In genomic region chr8:70466771-70467170, GRCm38 (mm10) we compare ENCODE assay signal across 11 mouse cellular contexts. TPM values are rescaled to one million over a fixed set of nuclear protein-coding genes. Genes with fewer than 3 reads are reported as not detected.
A peak's percentile ranks its signal among the peaks of the same experiment; 100 is the strongest.
DNase-seq lines count a peak whose midpoint lies in the region; ATAC-seq and TF ChIP-seq lines count a peak whose summit lies in the region.
"Had no signal": no experiment of that assay in that cellular context is flagged by ENCODE, and none has a peak within 500 bp of the region (broad histone marks: within the 10 kb centered on the region; RNA-seq: fewer than 3 reads in every experiment).

No protein-coding gene starts in this region.

- no peak for TF ChIP-seq POLR2A in limb, embryonic 14.5 days (IDR thresholded peaks at IDR 0.05; ENCODE audit: borderline replicate concordance, extremely low read depth, insufficient read depth, insufficient read length)

- DNase-seq in kidney, adult 11 months: peak; percentile 21
- no peak for DNase-seq in embryonic facial prominence, embryonic 14.5 days (ENCODE audit: low spot score)
- DNase-seq in limb, embryonic 14.5 days (ENCODE audit: low spot score): no peak
- no peak for DNase-seq in embryo, embryonic 10.5 days (ENCODE audit: low spot score)
- no peak for DNase-seq in cerebellum, adult 11 months
- no peak for DNase-seq in left cerebral cortex, postnatal 4 days
- DNase-seq: adrenal gland, postnatal 25 days had no signal

- H3K27ac ChIP-seq in kidney, embryonic 14.5 days (ENCODE audit: low read depth, low read length): no peak overlapping the region
- H3K27ac ChIP-seq in embryonic facial prominence, embryonic 14.5 days (replicated peaks; ENCODE audit: low read depth, low read length): no peak overlapping the region
- H3K27ac ChIP-seq in heart, embryonic 15.5 days: no peak overlapping the region
- 0 out of 2 replicates have a peak overlapping the region, but pooled peaks have one; percentile 13 for H3K27ac ChIP-seq in limb, embryonic 14.5 days (replicated peaks; ENCODE audit: low read depth, low read length)

- no peaks in the 10 kb centered on the region for H3K36me3 ChIP-seq in kidney, embryonic 14.5 days (ENCODE audit: control insufficient read depth, insufficient read depth, low read length)
- 0 out of 2 replicates have a peak, but pooled peaks cover 6% of the 10 kb centered on the region for H3K36me3 ChIP-seq in embryonic facial prominence, embryonic 14.5 days (ENCODE audit: control insufficient read depth, insufficient read depth, low read length)
- no peaks in the 10 kb centered on the region for H3K36me3 ChIP-seq in heart, embryonic 15.5 days
- H3K36me3 ChIP-seq in limb, embryonic 14.5 days (ENCODE audit: control insufficient read depth, insufficient read depth, low read length): peaks cover 9% of the 10 kb centered on the region

- no peaks in the 10 kb centered on the region for H3K27me3 ChIP-seq in kidney, embryonic 14.5 days (ENCODE audit: control insufficient read depth, insufficient read depth, low read length)
- no peaks in the 10 kb centered on the region for H3K27me3 ChIP-seq in embryonic facial prominence, embryonic 14.5 days (replicated peaks; ENCODE audit: control insufficient read depth, insufficient read depth, low read length)
- no peaks in the 10 kb centered on the region for H3K27me3 ChIP-seq in heart, embryonic 15.5 days
- H3K27me3 ChIP-seq in limb, embryonic 14.5 days (ENCODE audit: control insufficient read depth, insufficient read depth, low read length): no peaks in the 10 kb centered on the region
- H3K27me3 ChIP-seq: CH12.LX; megakaryocyte, embryonic 14.5 days had no signal

- no peak overlapping the region for H3K9ac ChIP-seq in kidney, embryonic 14.5 days (ENCODE audit: low read depth, low read length)
- H3K9ac ChIP-seq in embryonic facial prominence, embryonic 14.5 days (ENCODE audit: low read depth, low read length): peak overlapping the region; percentile 20; the same call in 1 of the 2 replicates
- no peak overlapping the region; the same call in 1 of the 2 replicates for H3K9ac ChIP-seq in heart, embryonic 15.5 days
- H3K9ac ChIP-seq in limb, embryonic 14.5 days (ENCODE audit: low read depth, low read length, severe bottlenecking): no peak overlapping the region

- ATAC-seq in kidney, embryonic 14.5 days (ENCODE audit: low FRiP score, low TSS enrichment): no peak
- no peak for ATAC-seq in embryonic facial prominence, embryonic 14.5 days (ENCODE audit: low read depth)
- no peak for ATAC-seq in heart, embryonic 15.5 days (replicated peaks; ENCODE audit: insufficient number of reproducible peaks, insufficient read depth, low FRiP score, low read depth)
- no peak for ATAC-seq in limb, embryonic 14.5 days (ENCODE audit: low FRiP score, low read depth)

- no peak overlapping the region for H3K4me2 ChIP-seq in kidney, embryonic 14.5 days (replicated peaks; ENCODE audit: low read depth, low read length)
- no peak overlapping the region for H3K4me2 ChIP-seq in embryonic facial prominence, embryonic 14.5 days (ENCODE audit: low read depth, low read length)
- 0 out of 2 replicates have a peak overlapping the region, but pooled peaks have one; percentile 11 for H3K4me2 ChIP-seq in heart, embryonic 15.5 days
- no peak overlapping the region for H3K4me2 ChIP-seq in limb, embryonic 14.5 days (replicated peaks; ENCODE audit: low read depth, low read length, severe bottlenecking)

- WGBS in kidney, embryonic 14.5 days: 57% methylated on average over 11 of the region's 11 CpGs
- 51% methylated on average over 11 of the region's 11 CpGs for WGBS in embryonic facial prominence, embryonic 14.5 days
- 48% methylated on average over 11 of the region's 11 CpGs for WGBS in heart, embryonic 15.5 days
- WGBS in limb, embryonic 14.5 days: 46% methylated on average over 11 of the region's 11 CpGs

- H3K4me1 ChIP-seq in kidney, embryonic 14.5 days (ENCODE audit: control insufficient read depth, insufficient read depth, low read length): peaks cover 13% of the 10 kb centered on the region
- H3K4me1 ChIP-seq in embryonic facial prominence, embryonic 14.5 days (ENCODE audit: control insufficient read depth, insufficient read depth, low read length): no peaks in the 10 kb centered on the region
- H3K4me1 ChIP-seq in heart, embryonic 15.5 days (replicated peaks): peaks cover 53% of the 10 kb centered on the region
- peaks cover 25% of the 10 kb centered on the region for H3K4me1 ChIP-seq in limb, embryonic 14.5 days (ENCODE audit: control insufficient read depth, insufficient read depth, low read length)

- no peak overlapping the region for H3K4me3 ChIP-seq in kidney, embryonic 14.5 days (ENCODE audit: low read length)
- H3K4me3 ChIP-seq in embryonic facial prominence, embryonic 14.5 days (ENCODE audit: low read depth, low read length): no peak overlapping the region
- no peak overlapping the region for H3K4me3 ChIP-seq in heart, embryonic 15.5 days
- no peak overlapping the region for H3K4me3 ChIP-seq in limb, embryonic 14.5 days (replicated peaks; ENCODE audit: low read length)
- H3K4me3 ChIP-seq: megakaryocyte, embryonic 14.5 days had no signal

- intact Hi-C loops in left cerebral cortex, postnatal 4 days (cut with DNase I): no loop called here

- H3K9me3 ChIP-seq in kidney, embryonic 14.5 days (ENCODE audit: control insufficient read depth, low read length): no peaks in the 10 kb centered on the region
- no peaks in the 10 kb centered on the region for H3K9me3 ChIP-seq in embryonic facial prominence, embryonic 14.5 days (ENCODE audit: control insufficient read depth, low read length)
- no peaks in the 10 kb centered on the region for H3K9me3 ChIP-seq in heart, embryonic 15.5 days (replicated peaks)
- H3K9me3 ChIP-seq in limb, embryonic 14.5 days (ENCODE audit: control insufficient read depth, low read length): no peaks in the 10 kb centered on the region
- H3K9me3 ChIP-seq: megakaryocyte, embryonic 14.5 days had no signal

RNA-seq across cellular contexts. Expression of gene Klhl26, which starts 10.0 kb away (rescaled TPM):
- 14.4 and 19.2 TPM in 2 replicates for polyA plus RNA-seq in kidney, embryonic 14.5 days (2014; fragmentation: Nextera tagmentation; extraction: Ambion mirVana)
- 18.7 and 21.5 TPM in 2 replicates for polyA plus RNA-seq in embryonic facial prominence, embryonic 14.5 days (2014; fragmentation: Nextera tagmentation; extraction: Ambion mirVana)
- polyA plus RNA-seq in heart, embryonic 15.5 days (2015; fragmentation: Nextera tagmentation; extraction: Ambion mirVana): 8.7 and 12.7 TPM in 2 replicates
- polyA plus RNA-seq in limb, embryonic 14.5 days (2012; rRNA removed): 48.7 and 72.6 TPM in 2 replicates
- polyA plus RNA-seq in limb, embryonic 14.5 days (2014; fragmentation: Nextera tagmentation; extraction: Ambion mirVana): 24.2 and 28.6 TPM in 2 replicates
- 10 to 100 TPM; 26.3 to 28.7 TPM for total RNA-seq in left cerebral cortex, postnatal 4 days (2021)

RNA-seq across cellular contexts. Expression of gene Tmem59l, which starts 20.4 kb away (rescaled TPM):
- 8.5 and 12.4 TPM in 2 replicates for polyA plus RNA-seq in kidney, embryonic 14.5 days (2014; fragmentation: Nextera tagmentation; extraction: Ambion mirVana)
- polyA plus RNA-seq in embryonic facial prominence, embryonic 14.5 days (2014; fragmentation: Nextera tagmentation; extraction: Ambion mirVana): 10.2 and 14.5 TPM in 2 replicates
- 0.24 and 0.96 TPM in 2 replicates for polyA plus RNA-seq in heart, embryonic 15.5 days (2015; fragmentation: Nextera tagmentation; extraction: Ambion mirVana)
- polyA plus RNA-seq in limb, embryonic 14.5 days (2012; rRNA removed): 13.1 and 17.7 TPM in 2 replicates
- polyA plus RNA-seq in limb, embryonic 14.5 days (2014; fragmentation: Nextera tagmentation; extraction: Ambion mirVana): 15.7 and 17.5 TPM in 2 replicates
- 10 to 100 TPM; 65.7 to 80.3 TPM for total RNA-seq in left cerebral cortex, postnatal 4 days (2021)
- total RNA-seq: CH12.LX had no signal

RNA-seq across cellular contexts. Expression of gene Crlf1, which starts 26.2 kb away (rescaled TPM):
- 26.7 and 34.8 TPM in 2 replicates for polyA plus RNA-seq in kidney, embryonic 14.5 days (2014; fragmentation: Nextera tagmentation; extraction: Ambion mirVana)
- 67.3 and 68.1 TPM in 2 replicates for polyA plus RNA-seq in embryonic facial prominence, embryonic 14.5 days (2014; fragmentation: Nextera tagmentation; extraction: Ambion mirVana)
- polyA plus RNA-seq in heart, embryonic 15.5 days (2015; fragmentation: Nextera tagmentation; extraction: Ambion mirVana): 3.8 and 11.1 TPM in 2 replicates
- 98.9 and 127 TPM in 2 replicates for polyA plus RNA-seq in limb, embryonic 14.5 days (2012; rRNA removed)
- 91.5 and 103 TPM in 2 replicates for polyA plus RNA-seq in limb, embryonic 14.5 days (2014; fragmentation: Nextera tagmentation; extraction: Ambion mirVana)
- total RNA-seq in left cerebral cortex, postnatal 4 days (2021): 10 to 100 TPM; 22.3 to 32.3 TPM

RNA-seq across cellular contexts. Expression of gene Crtc1, which starts 27.4 kb away (rescaled TPM):
- 15.5 and 21.2 TPM in 2 replicates for polyA plus RNA-seq in kidney, embryonic 14.5 days (2014; fragmentation: Nextera tagmentation; extraction: Ambion mirVana)
- 19.3 and 22.1 TPM in 2 replicates for polyA plus RNA-seq in embryonic facial prominence, embryonic 14.5 days (2014; fragmentation: Nextera tagmentation; extraction: Ambion mirVana)
- 8.7 and 14.2 TPM in 2 replicates for polyA plus RNA-seq in heart, embryonic 15.5 days (2015; fragmentation: Nextera tagmentation; extraction: Ambion mirVana)
- 37.8 and 58.5 TPM in 2 replicates for polyA plus RNA-seq in limb, embryonic 14.5 days (2012; rRNA removed)
- polyA plus RNA-seq in limb, embryonic 14.5 days (2014; fragmentation: Nextera tagmentation; extraction: Ambion mirVana): 26.3 and 31.1 TPM in 2 replicates
- total RNA-seq in left cerebral cortex, postnatal 4 days (2021): 100 to 1,000 TPM; 109 TPM

RNA-seq across cellular contexts. Expression of gene Rex1bd, which starts 39.8 kb away (rescaled TPM):
- polyA plus RNA-seq in kidney, embryonic 14.5 days (2014; fragmentation: Nextera tagmentation; extraction: Ambion mirVana): 129 and 151 TPM in 2 replicates
- 144 and 148 TPM in 2 replicates for polyA plus RNA-seq in embryonic facial prominence, embryonic 14.5 days (2014; fragmentation: Nextera tagmentation; extraction: Ambion mirVana)
- 116 and 117 TPM in 2 replicates for polyA plus RNA-seq in heart, embryonic 15.5 days (2015; fragmentation: Nextera tagmentation; extraction: Ambion mirVana)
- polyA plus RNA-seq in limb, embryonic 14.5 days (2012; rRNA removed): 154 and 175 TPM in 2 replicates
- 152 and 156 TPM in 2 replicates for polyA plus RNA-seq in limb, embryonic 14.5 days (2014; fragmentation: Nextera tagmentation; extraction: Ambion mirVana)
- 100 to 1,000 TPM; 109 to 116 TPM for total RNA-seq in left cerebral cortex, postnatal 4 days (2021)
